Mouse (Mus musculus) neutrophil, adult 5-6 weeks (primary cell): ENCODE measurements around the gene Strada. TPM values are rescaled to one million over a fixed set of nuclear protein-coding genes. Genes with fewer than 3 reads are reported as not detected.

Source experiments
- ATAC-seq: fragments of 151-379, 151-347 bp; 2 replicates; pipeline ENCODE4 v1.8.0; 2017; ENCODE audit warnings: mild to moderate bottlenecking, moderate TSS enrichment; ENCODE audit not compliant: insufficient number of reproducible peaks, poor library complexity, low FRiP score, severe bottlenecking; ENCODE audit errors: extremely low read depth
- total RNA-seq: library from RNA; stranded (forward); fragments of 200-1000 nt; gene quantifications from 2 replicates; pipeline ENCODE4 v1.2.3, GENCODE M21; 2017

Strada gene
- total RNA-seq, 1 experiment from 2014 or later = 34.6 TPM

- no peak for ATAC-seq
These were observed 79.7 kb downstream of the Strada start for GRCm38 (mm10) chr11:106122221-106122620.

Other genes starting within 250 kb of the Strada start
- gene Cyb561, start 248.8 kb downstream of the Strada start, total RNA-seq = 0.74 TPM in 1 of 2 replicates, not detected in the other
- 5.2 and 7.4 TPM in 2 replicates for gene Ace, start 234.2 kb downstream of the Strada start, total RNA-seq
- not detected in 2 replicates for gene Ace3, start 207.5 kb downstream of the Strada start, total RNA-seq
- 0.47 and 1.4 TPM in 2 replicates for gene Kcnh6, start 194.0 kb downstream of the Strada start, total RNA-seq
- gene Dcaf7, start 165.3 kb downstream of the Strada start, total RNA-seq = 46.9 and 48.4 TPM in 2 replicates
- gene Taco1, start 136.1 kb downstream of the Strada start, total RNA-seq = 9.8 and 12.0 TPM in 2 replicates
- 223 and 224 TPM in 2 replicates for gene Map3k3, start 117.6 kb downstream of the Strada start, total RNA-seq
- 2.4 and 4.1 TPM in 2 replicates for gene Gm10840, start 41.3 kb downstream of the Strada start, total RNA-seq
- gene Limd2, start 41.3 kb downstream of the Strada start, total RNA-seq = 145 and 154 TPM in 2 replicates
- gene Ccdc47, start 14.2 kb upstream of the Strada start, total RNA-seq = 109 and 118 TPM in 2 replicates
- gene Ddx42, start 14.8 kb upstream of the Strada start, total RNA-seq = 106 and 126 TPM in 2 replicates
- gene Ftsj3, start 53.9 kb upstream of the Strada start, total RNA-seq = 60.0 and 63.8 TPM in 2 replicates
- 53.5 and 58.3 TPM in 2 replicates for gene Psmc5, start 54.0 kb upstream of the Strada start, total RNA-seq
- 241 and 253 TPM in 2 replicates for gene Smarcd2, start 70.8 kb upstream of the Strada start, total RNA-seq
- not detected in 2 replicates for gene Tcam1, start 74.5 kb upstream of the Strada start, total RNA-seq
- 0.70 and 2.7 TPM in 2 replicates for gene Gh, start 99.7 kb upstream of the Strada start, total RNA-seq
- 904 and 938 TPM in 2 replicates for gene Cd79b, start 112.6 kb upstream of the Strada start, total RNA-seq
- 5.9 and 8.0 TPM in 2 replicates for gene Scn4a, start 151.1 kb upstream of the Strada start, total RNA-seq
- gene Prr29, start 163.3 kb upstream of the Strada start, total RNA-seq = not detected in 2 replicates
- gene Icam2, start 185.9 kb upstream of the Strada start, total RNA-seq = 114 and 128 TPM in 2 replicates